Mouse (Mus musculus): ENCODE data around the gene Dusp10.

DNA sequence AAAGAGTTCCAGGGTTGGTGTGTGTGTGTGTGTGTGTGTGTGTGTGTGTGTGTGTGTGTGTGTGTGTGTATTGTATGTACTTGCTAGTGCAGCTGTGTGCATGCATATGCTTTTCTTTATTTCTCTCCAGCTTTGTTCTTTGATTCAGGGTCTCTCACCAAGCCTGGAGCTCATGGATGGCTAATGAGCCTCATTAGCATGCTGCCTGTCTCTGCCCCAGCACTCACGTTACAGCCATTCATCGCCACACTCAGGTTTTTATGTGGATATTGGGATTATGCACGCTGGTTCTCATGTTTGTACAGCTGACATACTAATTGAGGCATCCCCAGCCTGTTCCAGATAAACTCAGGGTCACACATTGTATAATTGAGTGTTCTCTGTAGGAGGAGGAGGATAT, 81.8 kb downstream of the Dusp10 start:
- TF ChIP-seq POLR2A (IDR thresholded peaks at IDR 0.05; ENCODE audit: insufficient read length, low read depth) (no peak), REST (IDR thresholded peaks at IDR 0.05; ENCODE audit: insufficient read depth, insufficient read length) (no peak), TCF12 (IDR thresholded peaks at IDR 0.05; ENCODE audit: insufficient read depth, poor library complexity, severe bottlenecking) (no peak), USF1 (IDR thresholded peaks at IDR 0.05; ENCODE audit: low read depth) (no peak), MAX (IDR thresholded peaks at IDR 0.05; ENCODE audit: low read depth) (no peak), MYOD1 (IDR thresholded peaks at IDR 0.05; ENCODE audit: control insufficient read depth in 1 of 3, insufficient read length in 2 of 3, low read depth in 2 of 3) (no peak)

Measured in myocyte (in vitro differentiated cells).